Mouse (Mus musculus) kidney, adult 9 months (tissue): ENCODE results near the gene Klhdc4.

Experiments
- DNase-seq: peaks from one replicate; pipeline ENCODE4 v3.0.0; 2022

Gene Klhdc4

GRCm38 (mm10) chr8:121848495-121848894, 19.1 kb upstream of the Klhdc4 start:
- DNase-seq: no peak

- DNase-seq: no peak
These were observed 18.6 kb upstream of the Klhdc4 start for GRCm38 (mm10) chr8:121847987-121848386.

- no peak for DNase-seq
These were observed 18.0 kb upstream of the Klhdc4 start for GRCm38 (mm10) chr8:121847261-121847822.

- no peak for DNase-seq
These were observed 17.4 kb upstream of the Klhdc4 start for GRCm38 (mm10) chr8:121846815-121847214.

GRCm38 (mm10) chr8:121844765-121845164, 15.4 kb upstream of the Klhdc4 start:
- DNase-seq: no peak

GRCm38 (mm10) chr8:121843184-121843733, 13.9 kb upstream of the Klhdc4 start:
- DNase-seq: no peak

- no peak for DNase-seq
These were observed 12.9 kb upstream of the Klhdc4 start for GRCm38 (mm10) chr8:121842064-121842955.

- DNase-seq: peak; percentile 52
These were observed 11.9 kb upstream of the Klhdc4 start for GRCm38 (mm10) chr8:121841242-121841641.

- DNase-seq: peak; percentile 75
These were observed 3.1 kb upstream of the Klhdc4 start for GRCm38 (mm10) chr8:121832503-121832902.

- DNase-seq: no peak
These were observed 2.7 kb upstream of the Klhdc4 start for GRCm38 (mm10) chr8:121832061-121832460.

- no peak for DNase-seq
These were observed 501 bp upstream of the Klhdc4 start for GRCm38 (mm10) chr8:121829777-121830362.

- no peak for DNase-seq
These were observed 869 bp downstream of the Klhdc4 start for GRCm38 (mm10) chr8:121828376-121829023.

- DNase-seq: no peak
These were observed 1.6 kb downstream of the Klhdc4 start for GRCm38 (mm10) chr8:121827726-121828125.

GRCm38 (mm10) chr8:121821770-121822169, 7.6 kb downstream of the Klhdc4 start:
- no peak for DNase-seq

GRCm38 (mm10) chr8:121821320-121821719, 8.0 kb downstream of the Klhdc4 start:
- no peak for DNase-seq

GRCm38 (mm10) chr8:121820840-121821239, 8.5 kb downstream of the Klhdc4 start:
- DNase-seq: no peak

- DNase-seq: no peak
These were observed 11.1 kb downstream of the Klhdc4 start for GRCm38 (mm10) chr8:121818226-121818625.

- no peak for DNase-seq
These were observed 17.3 kb downstream of the Klhdc4 start for GRCm38 (mm10) chr8:121811931-121812570.

GRCm38 (mm10) chr8:121811502-121811901, 17.9 kb downstream of the Klhdc4 start:
- no peak for DNase-seq

- no peak for DNase-seq
These were observed 19.7 kb downstream of the Klhdc4 start for GRCm38 (mm10) chr8:121809524-121810155.

- no peak for DNase-seq
These were observed 21.3 kb downstream of the Klhdc4 start for GRCm38 (mm10) chr8:121808032-121808431.

- DNase-seq: no peak
These were observed 23.2 kb downstream of the Klhdc4 start for GRCm38 (mm10) chr8:121806126-121806525.
